In genomic region chr7:122131834-122132233, GRCm38 (mm10) we compare ENCODE assay signal across 10 mouse cellular contexts. TPM values are rescaled to one million over a fixed set of nuclear protein-coding genes. Genes with fewer than 3 reads are reported as not detected.
A peak's percentile ranks its signal among the peaks of the same experiment; 100 is the strongest.
DNase-seq lines count a peak whose midpoint lies in the region; ATAC-seq lines count a peak whose summit lies in the region.
"Had no signal": no experiment of that assay in that cellular context is flagged by ENCODE, and none has a peak within 500 bp of the region (broad histone marks: within the 10 kb centered on the region; RNA-seq: fewer than 3 reads in every experiment).

No protein-coding gene starts in this region.

- no peak for ATAC-seq in lung, embryonic 15.5 days (ENCODE audit: borderline replicate concordance, extremely low read depth, low FRiP score, low TSS enrichment)
- ATAC-seq in forebrain, embryonic 15.5 days (replicated peaks) = no peak
- ATAC-seq in liver, embryonic 12.5 days = no peak
- no peak for ATAC-seq in stomach, embryonic 15.5 days (ENCODE audit: insufficient read depth, low FRiP score, low read depth)

- peak overlapping the region; percentile 89; the same call in 1 of the 2 replicates for H3K9ac ChIP-seq in lung, embryonic 15.5 days
- peak overlapping the region; percentile 88; the same call in 1 of the 2 replicates for H3K9ac ChIP-seq in forebrain, embryonic 15.5 days (replicated peaks)
- peak overlapping the region; percentile 92 for H3K9ac ChIP-seq in liver, embryonic 12.5 days
- H3K9ac ChIP-seq in stomach, embryonic 15.5 days = no peak overlapping the region

- H3K4me2 ChIP-seq in lung, embryonic 15.5 days = peak overlapping the region; percentile 67
- peak overlapping the region; percentile 84 for H3K4me2 ChIP-seq in forebrain, embryonic 15.5 days (replicated peaks)
- H3K4me2 ChIP-seq in liver, embryonic 12.5 days = peak overlapping the region; percentile 82
- peak overlapping the region; percentile 56 for H3K4me2 ChIP-seq in stomach, embryonic 15.5 days

- H3K27me3 ChIP-seq in lung, embryonic 15.5 days = no peaks in the 10 kb centered on the region
- no peaks in the 10 kb centered on the region for H3K27me3 ChIP-seq in forebrain, embryonic 15.5 days
- H3K27me3 ChIP-seq in liver, embryonic 12.5 days (replicated peaks) = no peaks in the 10 kb centered on the region
- no peaks in the 10 kb centered on the region for H3K27me3 ChIP-seq in stomach, embryonic 15.5 days (replicated peaks)

- H3K36me3 ChIP-seq in lung, embryonic 15.5 days = peaks cover 31% of the 10 kb centered on the region
- peaks cover 32% of the 10 kb centered on the region for H3K36me3 ChIP-seq in forebrain, embryonic 15.5 days
- H3K36me3 ChIP-seq in liver, embryonic 12.5 days = peaks cover 61% of the 10 kb centered on the region
- H3K36me3 ChIP-seq in stomach, embryonic 15.5 days = peaks cover 9% of the 10 kb centered on the region; the same call in 1 of the 2 replicates

- H3K4me1 ChIP-seq in lung, embryonic 15.5 days = peaks cover 13% of the 10 kb centered on the region
- H3K4me1 ChIP-seq in forebrain, embryonic 15.5 days = peaks cover 23% of the 10 kb centered on the region
- H3K4me1 ChIP-seq in liver, embryonic 12.5 days = peaks cover 27% of the 10 kb centered on the region
- no peaks in the 10 kb centered on the region for H3K4me1 ChIP-seq in stomach, embryonic 15.5 days

- H3K4me3 ChIP-seq in lung, embryonic 15.5 days = peak overlapping the region; percentile 87
- H3K4me3 ChIP-seq in forebrain, embryonic 15.5 days = peak overlapping the region; percentile 89
- H3K4me3 ChIP-seq in liver, embryonic 12.5 days = peak overlapping the region; percentile 93
- H3K4me3 ChIP-seq in stomach, embryonic 15.5 days (replicated peaks) = peak overlapping the region; percentile 84

- no peak for DNase-seq in lung, adult 18-20 months
- no peak for DNase-seq in spleen, postnatal 36 days (ENCODE audit: low spot score in 2 of 2)
- DNase-seq in MN1 (ENCODE audit: low spot score) = no peak
- no peak for DNase-seq in left cerebral cortex, adult 8-10 months (ENCODE audit: low spot score in 2 of 2)
- DNase-seq: heart, postnatal 14 days had no signal

- no peak overlapping the region for H3K27ac ChIP-seq in lung, embryonic 15.5 days
- H3K27ac ChIP-seq in forebrain, embryonic 15.5 days (replicated peaks) = no peak overlapping the region
- peak overlapping the region; percentile 88 for H3K27ac ChIP-seq in liver, embryonic 12.5 days
- H3K27ac ChIP-seq in stomach, embryonic 15.5 days = no peak overlapping the region

- H3K9me3 ChIP-seq in lung, embryonic 15.5 days = no peaks in the 10 kb centered on the region
- H3K9me3 ChIP-seq in forebrain, embryonic 15.5 days = no peaks in the 10 kb centered on the region
- no peaks in the 10 kb centered on the region for H3K9me3 ChIP-seq in liver, embryonic 12.5 days (replicated peaks)
- no peaks in the 10 kb centered on the region for H3K9me3 ChIP-seq in stomach, embryonic 15.5 days

RNA-seq across cellular contexts. Expression of gene Palb2, which starts 1.0 kb away (rescaled TPM):
- polyA plus RNA-seq in lung, embryonic 15.5 days (2015; fragmentation: Nextera tagmentation; extraction: Ambion mirVana) = 15.4 and 15.6 TPM in 2 replicates
- polyA plus RNA-seq in forebrain, embryonic 15.5 days (2015; fragmentation: Nextera tagmentation; extraction: Ambion mirVana) = 8.0 and 8.7 TPM in 2 replicates
- 20.3 and 21.4 TPM in 2 replicates for polyA plus RNA-seq in liver, embryonic 12.5 days (2016; fragmentation: Nextera tagmentation; extraction: Ambion mirVana)
- polyA plus RNA-seq in stomach, embryonic 15.5 days (2015; fragmentation: Nextera tagmentation; extraction: Ambion mirVana) = 13.8 and 14.7 TPM in 2 replicates
- total RNA-seq in left cerebral cortex, adult 8-10 months (2022) = 1 to 10 TPM; 1.8 to 2.3 (median 2.0) TPM

RNA-seq across cellular contexts. Expression of gene Dctn5, which starts 1.0 kb away (rescaled TPM):
- polyA plus RNA-seq in lung, embryonic 15.5 days (2015; fragmentation: Nextera tagmentation; extraction: Ambion mirVana) = 120 and 121 TPM in 2 replicates
- polyA plus RNA-seq in forebrain, embryonic 15.5 days (2015; fragmentation: Nextera tagmentation; extraction: Ambion mirVana) = 155 and 160 TPM in 2 replicates
- polyA plus RNA-seq in liver, embryonic 12.5 days (2016; fragmentation: Nextera tagmentation; extraction: Ambion mirVana) = 58.4 and 60.8 TPM in 2 replicates
- 115 and 118 TPM in 2 replicates for polyA plus RNA-seq in stomach, embryonic 15.5 days (2015; fragmentation: Nextera tagmentation; extraction: Ambion mirVana)
- 100 to 1,000 TPM in 2 of 4 experiments, 10 to 100 TPM in 2; 96.3 to 105 (median 100) TPM for total RNA-seq in left cerebral cortex, adult 8-10 months (2022)

RNA-seq across cellular contexts. Expression of gene Plk1, which starts 27.4 kb away (rescaled TPM):
- 155 TPM in 2 replicates for polyA plus RNA-seq in lung, embryonic 15.5 days (2015; fragmentation: Nextera tagmentation; extraction: Ambion mirVana)
- 50.9 and 62.2 TPM in 2 replicates for polyA plus RNA-seq in forebrain, embryonic 15.5 days (2015; fragmentation: Nextera tagmentation; extraction: Ambion mirVana)
- polyA plus RNA-seq in liver, embryonic 12.5 days (2016; fragmentation: Nextera tagmentation; extraction: Ambion mirVana) = 147 and 151 TPM in 2 replicates
- 106 and 121 TPM in 2 replicates for polyA plus RNA-seq in stomach, embryonic 15.5 days (2015; fragmentation: Nextera tagmentation; extraction: Ambion mirVana)
- total RNA-seq in left cerebral cortex, adult 8-10 months (2022) = 1 to 10 TPM; 1.4 to 2.0 (median 1.7) TPM

RNA-seq across cellular contexts. Expression of gene Ndufab1, which starts 30.1 kb away (rescaled TPM):
- polyA plus RNA-seq in lung, embryonic 15.5 days (2015; fragmentation: Nextera tagmentation; extraction: Ambion mirVana) = 634 and 676 TPM in 2 replicates
- polyA plus RNA-seq in forebrain, embryonic 15.5 days (2015; fragmentation: Nextera tagmentation; extraction: Ambion mirVana) = 525 and 527 TPM in 2 replicates
- polyA plus RNA-seq in liver, embryonic 12.5 days (2016; fragmentation: Nextera tagmentation; extraction: Ambion mirVana) = 562 and 614 TPM in 2 replicates
- polyA plus RNA-seq in stomach, embryonic 15.5 days (2015; fragmentation: Nextera tagmentation; extraction: Ambion mirVana) = 708 and 737 TPM in 2 replicates
- total RNA-seq in left cerebral cortex, adult 8-10 months (2022) = 100 to 1,000 TPM; 243 to 272 (median 259) TPM

RNA-seq across cellular contexts. Expression of gene Ern2, which starts 54.2 kb away (rescaled TPM):
- polyA plus RNA-seq in lung, embryonic 15.5 days (2015; fragmentation: Nextera tagmentation; extraction: Ambion mirVana) = 0.09 and 0.27 TPM in 2 replicates
- polyA plus RNA-seq in forebrain, embryonic 15.5 days (2015; fragmentation: Nextera tagmentation; extraction: Ambion mirVana) = 0.47 and 0.97 TPM in 2 replicates
- 0.05 TPM in 1 of 2 replicates, not detected in the other for polyA plus RNA-seq in liver, embryonic 12.5 days (2016; fragmentation: Nextera tagmentation; extraction: Ambion mirVana)
- polyA plus RNA-seq in stomach, embryonic 15.5 days (2015; fragmentation: Nextera tagmentation; extraction: Ambion mirVana) = 14.5 and 18.0 TPM in 2 replicates
- under 1 TPM; 0.33 to 0.87 (median 0.71) TPM for total RNA-seq in left cerebral cortex, adult 8-10 months (2022)
- total RNA-seq: common myeloid progenitor, adult 5-6 weeks; heart, postnatal 14 days had no signal
